15 mouse cellular contexts compared by ENCODE assay signal in genomic region chr2:69851427-69852058, GRCm38 (mm10). TPM values are rescaled to one million over a fixed set of nuclear protein-coding genes. Genes with fewer than 3 reads are reported as not detected.
DNase-seq lines count a peak whose midpoint lies in the region; ATAC-seq and TF ChIP-seq lines count a peak whose summit lies in the region.
"Had no signal": no experiment of that assay in that cellular context is flagged by ENCODE, and none has a peak within 500 bp of the region (broad histone marks: within the 10 kb centered on the region; RNA-seq: fewer than 3 reads in every experiment).

No protein-coding gene starts in this region.

- peak; percentile 79 for ATAC-seq in liver, embryonic 16.5 days (ENCODE audit: low read depth)
- no peak for ATAC-seq in forebrain, embryonic 12.5 days (ENCODE audit: low FRiP score)
- no peak for ATAC-seq in forebrain, embryonic 13.5 days
- ATAC-seq: forebrain, postnatal 0 days had no signal

- H3K9ac ChIP-seq in liver, embryonic 16.5 days (ENCODE audit: low read depth, low read length), result no peak overlapping the region
- no peak overlapping the region for H3K9ac ChIP-seq in forebrain, embryonic 12.5 days
- no peak overlapping the region for H3K9ac ChIP-seq in forebrain, embryonic 13.5 days
- H3K9ac ChIP-seq: embryonic facial prominence, embryonic 13.5 days; forebrain, postnatal 0 days; heart, embryonic 15.5 days had no signal

- no peaks in the 10 kb centered on the region for H3K27me3 ChIP-seq in liver, embryonic 16.5 days (ENCODE audit: control insufficient read depth, insufficient read depth, low read depth, low read length)
- no peaks in the 10 kb centered on the region for H3K27me3 ChIP-seq in forebrain, embryonic 12.5 days
- H3K27me3 ChIP-seq in forebrain, embryonic 13.5 days, result no peaks in the 10 kb centered on the region
- H3K27me3 ChIP-seq: embryonic facial prominence, embryonic 13.5 days; heart, embryonic 15.5 days had no signal

- no peak overlapping the region for H3K4me3 ChIP-seq in layer of hippocampus, adult 2 months
- H3K4me3 ChIP-seq in cortical plate, adult 2 months (ENCODE audit: insufficient read depth, low read length), result no peak overlapping the region
- H3K4me3 ChIP-seq in liver, embryonic 16.5 days (ENCODE audit: low read depth, low read length), result no peak overlapping the region
- H3K4me3 ChIP-seq in forebrain, embryonic 12.5 days (replicated peaks), result no peak overlapping the region
- no peak overlapping the region for H3K4me3 ChIP-seq in forebrain, embryonic 13.5 days
- H3K4me3 ChIP-seq: embryonic facial prominence, embryonic 13.5 days; heart, embryonic 15.5 days; myocyte had no signal

- no peaks in the 10 kb centered on the region for H3K4me1 ChIP-seq in cortical plate, adult 2 months (ENCODE audit: control insufficient read depth, insufficient read depth, low read length)
- H3K4me1 ChIP-seq in liver, embryonic 16.5 days (ENCODE audit: control insufficient read depth, low read depth, low read length), result peaks cover 16% of the 10 kb centered on the region
- no peaks in the 10 kb centered on the region for H3K4me1 ChIP-seq in forebrain, embryonic 12.5 days
- H3K4me1 ChIP-seq in forebrain, embryonic 13.5 days, result no peaks in the 10 kb centered on the region
- H3K4me1 ChIP-seq: embryonic facial prominence, embryonic 13.5 days; heart, embryonic 15.5 days had no signal

- WGBS in liver, embryonic 16.5 days (ENCODE audit: insufficient replicate concordance), result 34% methylated on average over 2 of the region's 2 CpGs
- WGBS in forebrain, embryonic 12.5 days, result 59% methylated on average over 2 of the region's 2 CpGs
- WGBS in forebrain, embryonic 13.5 days, result 44% methylated on average over 2 of the region's 2 CpGs

- H3K9me3 ChIP-seq in liver, embryonic 16.5 days (replicated peaks; ENCODE audit: control insufficient read depth, low read length), result no peaks in the 10 kb centered on the region
- H3K9me3 ChIP-seq in forebrain, embryonic 12.5 days, result no peaks in the 10 kb centered on the region
- H3K9me3 ChIP-seq in forebrain, embryonic 13.5 days (replicated peaks), result no peaks in the 10 kb centered on the region
- H3K9me3 ChIP-seq: embryonic facial prominence, embryonic 13.5 days; heart, embryonic 15.5 days had no signal

- H3K36me3 ChIP-seq in liver, embryonic 16.5 days (ENCODE audit: control insufficient read depth, insufficient read depth), result no peaks in the 10 kb centered on the region
- no peaks in the 10 kb centered on the region for H3K36me3 ChIP-seq in forebrain, embryonic 12.5 days (replicated peaks)
- H3K36me3 ChIP-seq in forebrain, embryonic 13.5 days (ENCODE audit: poor library complexity, severe bottlenecking), result no peaks in the 10 kb centered on the region
- H3K36me3 ChIP-seq: embryonic facial prominence, embryonic 13.5 days; heart, embryonic 15.5 days had no signal

- DNase-seq in layer of hippocampus, adult 2 months (ENCODE audit: low spot score in 2 of 2), result no peak
- no peak for DNase-seq in layer of hippocampus, adult 8-10 months (ENCODE audit: low spot score in 2 of 2)
- peak; percentile 18 for DNase-seq in NIH3T3 (ENCODE audit: low read depth)
- no peak for DNase-seq in urinary bladder, postnatal 36 days (ENCODE audit: low spot score in 2 of 2)
- DNase-seq: cerebellum, postnatal 25 days; forebrain, postnatal 0 days; gastrocnemius, postnatal 25 days; kidney, postnatal 25 days had no signal

- no peak for TF ChIP-seq POLR2A in cortical plate, adult 2 months (IDR thresholded peaks at IDR 0.05; ENCODE audit: extremely low read depth, insufficient read depth, low read length)

- no peak overlapping the region for H3K27ac ChIP-seq in layer of hippocampus, adult 2 months
- no peak overlapping the region for H3K27ac ChIP-seq in cortical plate, adult 2 months (ENCODE audit: insufficient read depth, low read length)
- H3K27ac ChIP-seq in liver, embryonic 16.5 days (ENCODE audit: low read length), result no peak overlapping the region
- H3K27ac ChIP-seq in forebrain, embryonic 12.5 days, result no peak overlapping the region
- H3K27ac ChIP-seq in forebrain, embryonic 13.5 days, result no peak overlapping the region
- H3K27ac ChIP-seq: embryonic facial prominence, embryonic 13.5 days; heart, embryonic 15.5 days had no signal

- TF ChIP-seq CTCF in layer of hippocampus, adult 2 months (conservative IDR thresholded peaks at IDR 0.05), result peak; percentile 52
- TF ChIP-seq CTCF in cortical plate, adult 2 months (IDR thresholded peaks at IDR 0.05; ENCODE audit: extremely low read depth, insufficient read depth, low read length), result 0 out of 2 replicates have a peak, but pooled peaks have one; percentile 10

- no peak overlapping the region for H3K4me2 ChIP-seq in liver, embryonic 16.5 days (ENCODE audit: low read depth, low read length)
- H3K4me2 ChIP-seq in forebrain, embryonic 12.5 days, result no peak overlapping the region
- no peak overlapping the region for H3K4me2 ChIP-seq in forebrain, embryonic 13.5 days
- H3K4me2 ChIP-seq: embryonic facial prominence, embryonic 13.5 days; heart, embryonic 15.5 days had no signal

RNA-seq across cellular contexts. Expression of gene Ssb, which starts 9.8 kb away (rescaled TPM):
- 100 to 1,000 TPM; 125 to 139 TPM for total RNA-seq in layer of hippocampus, adult 2 months (2021)
- 100 to 1,000 TPM; 107 to 135 (median 129) TPM for total RNA-seq in layer of hippocampus, adult 8-10 months (2022)
- polyA plus RNA-seq in cortical plate, adult 2 months (2012; rRNA removed), result 80.3 and 88.7 TPM in 2 replicates
- 103 and 116 TPM in 2 replicates for polyA plus RNA-seq in liver, embryonic 16.5 days (2015; fragmentation: Nextera tagmentation; extraction: Ambion mirVana)
- 448 and 466 TPM in 2 replicates for polyA plus RNA-seq in forebrain, embryonic 12.5 days (2016; fragmentation: Nextera tagmentation; extraction: Ambion mirVana)
- polyA plus RNA-seq in forebrain, embryonic 13.5 days (2015; fragmentation: Nextera tagmentation; extraction: Ambion mirVana), result 400 and 426 TPM in 2 replicates

RNA-seq across cellular contexts. Expression of gene Klhl23, which starts 29.8 kb away (rescaled TPM):
- total RNA-seq in layer of hippocampus, adult 2 months (2021), result 10 to 100 TPM; 43.8 to 44.3 TPM
- total RNA-seq in layer of hippocampus, adult 8-10 months (2022), result 10 to 100 TPM; 32.7 to 45.3 (median 36.6) TPM
- polyA plus RNA-seq in cortical plate, adult 2 months (2012; rRNA removed), result 34.7 and 38.1 TPM in 2 replicates
- 19.6 and 22.4 TPM in 2 replicates for polyA plus RNA-seq in liver, embryonic 16.5 days (2015; fragmentation: Nextera tagmentation; extraction: Ambion mirVana)
- 43.8 and 47.9 TPM in 2 replicates for polyA plus RNA-seq in forebrain, embryonic 12.5 days (2016; fragmentation: Nextera tagmentation; extraction: Ambion mirVana)
- 45.2 and 49.5 TPM in 2 replicates for polyA plus RNA-seq in forebrain, embryonic 13.5 days (2015; fragmentation: Nextera tagmentation; extraction: Ambion mirVana)

RNA-seq across cellular contexts. Expression of gene Mettl5, which starts 33.9 kb away (rescaled TPM):
- 10 to 100 TPM; 14.1 to 15.6 TPM for total RNA-seq in layer of hippocampus, adult 2 months (2021)
- 10 to 100 TPM; 12.9 to 17.8 (median 15.4) TPM for total RNA-seq in layer of hippocampus, adult 8-10 months (2022)
- polyA plus RNA-seq in cortical plate, adult 2 months (2012; rRNA removed), result 12.7 and 13.6 TPM in 2 replicates
- polyA plus RNA-seq in liver, embryonic 16.5 days (2015; fragmentation: Nextera tagmentation; extraction: Ambion mirVana), result 23.5 and 29.7 TPM in 2 replicates
- 38.3 and 38.5 TPM in 2 replicates for polyA plus RNA-seq in forebrain, embryonic 12.5 days (2016; fragmentation: Nextera tagmentation; extraction: Ambion mirVana)
- 36.2 and 40.6 TPM in 2 replicates for polyA plus RNA-seq in forebrain, embryonic 13.5 days (2015; fragmentation: Nextera tagmentation; extraction: Ambion mirVana)

RNA-seq across cellular contexts. Expression of gene Ubr3, which starts 45.5 kb away (rescaled TPM):
- 100 to 1,000 TPM; 121 to 128 TPM for total RNA-seq in layer of hippocampus, adult 2 months (2021)
- total RNA-seq in layer of hippocampus, adult 8-10 months (2022), result 100 to 1,000 TPM; 108 to 133 (median 128) TPM
- polyA plus RNA-seq in cortical plate, adult 2 months (2012; rRNA removed), result 75.8 and 77.6 TPM in 2 replicates
- polyA plus RNA-seq in liver, embryonic 16.5 days (2015; fragmentation: Nextera tagmentation; extraction: Ambion mirVana), result 4.8 and 5.6 TPM in 2 replicates
- 18.9 and 22.2 TPM in 2 replicates for polyA plus RNA-seq in forebrain, embryonic 12.5 days (2016; fragmentation: Nextera tagmentation; extraction: Ambion mirVana)
- polyA plus RNA-seq in forebrain, embryonic 13.5 days (2015; fragmentation: Nextera tagmentation; extraction: Ambion mirVana), result 14.2 and 15.7 TPM in 2 replicates
